Mouse (Mus musculus) midbrain, embryonic 10.5 days (tissue): ENCODE measurements around the gene Ptch1. TPM values are rescaled to one million over a fixed set of nuclear protein-coding genes. Genes with fewer than 3 reads are reported as not detected.

Experiments
- DNase-seq: peaks from one replicate; pipeline ENCODE4 v3.0.0-alpha.2; 2017; ENCODE audit warnings: low spot score
- H3K27ac ChIP-seq: fragments of 300-500 bp; sonication (generic); replicated peaks from 2 replicates; pipeline ENCODE4 v1.5.1; 2016; ENCODE audit warnings: mild to moderate bottlenecking
- H3K27me3 ChIP-seq: fragments of 300-500 bp; sonication (generic); 2 replicates; pipeline ENCODE4 v1.6.1; 2016; ENCODE audit warnings: low read depth, mild to moderate bottlenecking; ENCODE audit not compliant: poor library complexity, severe bottlenecking
- H3K36me3 ChIP-seq: fragments of 300-500 bp; sonication (generic); 2 replicates; pipeline ENCODE4 v1.6.1; 2016; ENCODE audit warnings: mild to moderate bottlenecking, moderate library complexity
- H3K4me1 ChIP-seq: fragments of 300-500 bp; sonication (generic); 2 replicates; pipeline ENCODE4 v1.6.1; 2016
- H3K4me3 ChIP-seq: fragments of 300-500 bp; sonication (generic); 2 replicates; pipeline ENCODE4 v1.5.1; 2016; ENCODE audit warnings: mild to moderate bottlenecking, moderate library complexity
- H3K9me3 ChIP-seq: fragments of 300-500 bp; sonication (generic); replicated peaks from 2 replicates; pipeline ENCODE4 v1.6.1; 2016; ENCODE audit warnings: mild to moderate bottlenecking
- WGBS: fragments of 180-500 bp; shearing (Covaris S2); methylation state at CpG from one replicate; pipeline ENCODE4 v1.1.7; 2016; 5-methylcytosine and 5-hydroxymethylcytosine counted together
- polyA plus RNA-seq: library from polyadenylated mRNA; unstranded; fragments of >200 nt; fragmentation: Nextera tagmentation; extraction: Ambion mirVana; gene quantifications from 2 replicates; pipeline ENCODE4 v1.2.1, GENCODE M21; 2016

Ptch1 gene
- polyA plus RNA-seq, 1 experiment from 2014 or later, result 31.6 TPM

DNA sequence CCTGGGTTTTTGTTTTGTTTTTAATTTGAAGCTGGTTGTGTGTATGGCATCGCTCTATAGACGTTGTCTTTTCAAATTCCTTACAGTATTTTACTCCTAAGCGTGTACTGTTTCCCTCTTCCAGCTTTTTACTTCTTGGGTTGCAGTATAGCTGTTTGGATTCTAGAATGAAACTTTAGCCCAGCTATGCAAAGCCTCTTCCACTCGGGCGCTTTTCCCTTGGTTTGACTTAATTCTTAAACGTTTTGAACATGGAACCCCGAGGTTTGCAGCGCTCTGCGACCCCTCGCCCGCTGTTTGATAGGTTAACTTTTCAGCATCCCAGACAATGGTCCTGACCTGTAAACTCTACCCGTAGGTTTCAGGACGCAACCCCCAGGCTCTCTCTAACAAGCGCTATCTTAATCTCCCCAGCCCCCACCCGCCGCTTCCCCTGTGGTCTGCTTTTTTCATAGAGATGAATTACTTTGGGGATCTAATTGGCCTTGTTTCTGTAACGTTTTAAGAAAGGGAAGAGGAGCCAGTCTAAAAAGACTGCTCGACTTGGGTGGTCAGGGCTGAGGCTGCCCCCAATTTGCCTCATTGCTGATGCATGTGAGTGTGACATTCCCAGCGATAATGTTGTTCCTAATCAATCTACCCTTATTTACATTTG lies 4.5 kb downstream of the Ptch1 start:
- peaks cover 72% of the 10 kb centered on the region for H3K4me1 ChIP-seq
- peaks cover 7% of the 10 kb centered on the region; the same call in 1 of the 2 replicates for H3K36me3 ChIP-seq
- peaks cover 53% of the 10 kb centered on the region for H3K27me3 ChIP-seq
- H3K27ac ChIP-seq, result peak overlapping the region; percentile 99
- DNase-seq, result peak; percentile 65
- under 1% methylated on average over 19 of the region's 19 CpGs for WGBS
- H3K9me3 ChIP-seq, result no peaks in the 10 kb centered on the region
- H3K4me3 ChIP-seq, result peak overlapping the region; percentile 100

DNA sequence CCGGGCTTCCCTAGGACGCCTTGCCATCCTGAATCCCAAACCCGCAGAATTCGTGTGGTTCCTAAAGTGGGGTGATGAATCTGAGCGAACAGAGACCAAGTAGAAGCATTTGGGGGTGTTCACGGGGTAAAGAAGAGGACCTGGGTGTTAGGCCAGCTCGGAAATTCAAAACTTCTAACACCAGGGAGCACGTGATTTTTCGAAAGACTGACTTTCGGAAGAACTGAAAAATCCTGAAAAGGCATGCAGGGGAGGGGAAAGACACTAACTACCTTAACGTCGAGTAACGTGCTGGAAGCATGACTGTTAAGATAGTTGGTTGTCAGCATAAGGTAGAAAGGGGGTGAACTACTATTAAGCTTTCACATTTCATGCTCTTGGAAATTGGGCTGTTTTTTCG lies 5.1 kb downstream of the Ptch1 start:
- no peak for DNase-seq
- H3K27me3 ChIP-seq, result peaks cover 47% of the 10 kb centered on the region
- peaks cover 12% of the 10 kb centered on the region for H3K36me3 ChIP-seq
- H3K4me1 ChIP-seq, result peaks cover 67% of the 10 kb centered on the region
- H3K9me3 ChIP-seq, result no peaks in the 10 kb centered on the region
- WGBS, result under 1% methylated on average over 14 of the region's 14 CpGs
- peak overlapping the region; percentile 99 for H3K27ac ChIP-seq
- peak overlapping the region; percentile 100 for H3K4me3 ChIP-seq

DNA sequence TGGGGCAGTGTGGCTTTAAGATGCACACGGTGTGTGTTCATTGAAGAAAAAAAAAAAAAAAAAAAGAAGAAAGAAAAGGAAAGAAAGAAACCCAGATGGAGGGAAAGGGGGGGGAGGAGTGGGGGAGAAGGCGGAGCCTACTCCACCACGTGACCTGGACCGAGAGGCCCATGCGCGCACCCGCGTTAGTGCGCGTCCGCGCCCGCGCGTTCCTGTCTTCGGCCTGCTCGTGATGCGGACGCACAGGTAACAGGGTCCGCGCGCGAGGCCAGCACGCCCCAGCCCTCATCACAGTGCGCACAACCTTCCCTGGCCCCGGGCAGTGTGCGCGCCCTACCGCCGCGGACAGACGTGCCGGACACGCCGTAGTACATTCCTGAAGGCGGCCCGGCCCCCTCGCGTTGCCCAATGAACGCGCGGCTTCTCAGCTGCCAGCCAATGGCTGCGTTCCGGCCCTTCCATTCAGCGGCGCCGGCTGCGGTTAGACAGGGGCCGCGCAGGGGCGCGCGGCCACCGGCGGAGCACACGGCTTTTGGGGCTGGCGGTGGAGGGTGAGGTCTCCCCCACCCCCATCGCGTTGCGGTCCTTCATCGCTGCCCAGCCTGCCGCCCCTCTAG lies 5.6 kb downstream of the Ptch1 start:
- Histone ChIP-seq H3K4me1 (peaks cover 66% of the 10 kb centered on the region), H3K4me3 (peak overlapping the region; percentile 100), H3K27ac (peak overlapping the region; percentile 99), H3K36me3 (peaks cover 16% of the 10 kb centered on the region), H3K27me3 (peaks cover 43% of the 10 kb centered on the region), H3K9me3 (no peaks in the 10 kb centered on the region)
- WGBS, result under 1% methylated on average over 62 of the region's 62 CpGs
- DNase-seq, result peak; percentile 98

GRCm38 (mm10) chr13:63566018-63567015 lies 7.1 kb downstream of the Ptch1 start:
- WGBS, result under 1% methylated on average over 46 of the region's 46 CpGs
- Histone ChIP-seq H3K27ac (peak overlapping the region; percentile 99), H3K4me1 (peaks cover 66% of the 10 kb centered on the region), H3K36me3 (peaks cover 20% of the 10 kb centered on the region), H3K4me3 (peak overlapping the region; percentile 100), H3K27me3 (peaks cover 28% of the 10 kb centered on the region), H3K9me3 (no peaks in the 10 kb centered on the region)
- peak; percentile 93 for DNase-seq

DNA sequence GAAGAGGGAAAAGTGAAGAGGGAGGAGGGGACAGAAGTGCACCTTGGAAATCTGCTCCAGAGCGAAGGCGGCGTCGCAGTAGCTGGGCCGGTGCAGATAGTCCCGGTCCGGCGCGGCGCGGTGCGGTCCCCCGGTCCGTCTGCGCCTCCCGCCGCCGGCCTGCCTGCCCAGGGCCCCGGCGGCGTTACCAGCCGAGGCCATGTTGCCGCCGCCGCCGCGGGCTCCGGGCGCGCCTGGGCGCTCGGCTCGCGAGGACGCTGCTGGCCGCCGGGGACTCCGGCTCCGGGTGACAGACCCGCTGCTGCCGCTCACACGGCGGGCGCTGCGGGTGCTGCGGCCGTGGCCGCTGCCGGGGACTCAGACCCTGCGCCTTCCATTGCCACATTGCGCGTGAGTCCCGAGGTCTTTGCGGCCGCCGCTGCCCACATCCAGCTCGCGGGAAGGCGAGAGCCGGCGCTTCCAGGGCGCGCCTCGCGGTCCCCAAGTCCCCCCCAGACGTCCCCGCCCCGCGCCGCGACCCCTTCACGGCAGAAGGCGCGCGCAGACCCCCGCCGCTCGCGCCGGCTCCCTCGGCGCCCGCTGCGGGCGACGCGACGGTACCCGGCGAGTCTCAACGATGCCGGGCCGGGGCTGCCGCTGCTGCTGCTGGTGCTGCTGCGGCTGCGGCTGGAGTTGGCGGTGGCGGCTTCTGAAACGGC lies 7.9 kb downstream of the Ptch1 start:
- H3K27me3 ChIP-seq, result peaks cover 20% of the 10 kb centered on the region
- H3K36me3 ChIP-seq, result peaks cover 28% of the 10 kb centered on the region
- H3K4me1 ChIP-seq, result peaks cover 66% of the 10 kb centered on the region
- peak; percentile 74 for DNase-seq
- H3K9me3 ChIP-seq, result no peaks in the 10 kb centered on the region
- peak overlapping the region; percentile 99 for H3K27ac ChIP-seq
- peak overlapping the region; percentile 100 for H3K4me3 ChIP-seq
- WGBS, result under 1% methylated on average over 99 of the region's 99 CpGs

GRCm38 (mm10) chr13:63564626-63565319 lies 8.6 kb downstream of the Ptch1 start:
- peaks cover 66% of the 10 kb centered on the region for H3K4me1 ChIP-seq
- 0% methylated on average over 36 of the region's 36 CpGs for WGBS
- peaks cover 13% of the 10 kb centered on the region for H3K27me3 ChIP-seq
- H3K36me3 ChIP-seq, result peaks cover 35% of the 10 kb centered on the region
- peak overlapping the region; percentile 99 for H3K27ac ChIP-seq
- H3K9me3 ChIP-seq, result no peaks in the 10 kb centered on the region
- DNase-seq, result no peak
- H3K4me3 ChIP-seq, result peak overlapping the region; percentile 100

- no peaks in the 10 kb centered on the region for H3K9me3 ChIP-seq
- peaks cover 42% of the 10 kb centered on the region for H3K36me3 ChIP-seq
- peak overlapping the region; percentile 100 for H3K4me3 ChIP-seq
- 0 out of 2 replicates have a peak, but pooled peaks cover 5% of the 10 kb centered on the region for H3K27me3 ChIP-seq
- peak overlapping the region; percentile 99 for H3K27ac ChIP-seq
- under 1% methylated on average over 51 of the region's 51 CpGs for WGBS
- peak; percentile 67 for DNase-seq
- H3K4me1 ChIP-seq, result peaks cover 66% of the 10 kb centered on the region
Observed at GRCm38 (mm10) chr13:63563781-63564625, 9.4 kb downstream of the Ptch1 start.

DNA sequence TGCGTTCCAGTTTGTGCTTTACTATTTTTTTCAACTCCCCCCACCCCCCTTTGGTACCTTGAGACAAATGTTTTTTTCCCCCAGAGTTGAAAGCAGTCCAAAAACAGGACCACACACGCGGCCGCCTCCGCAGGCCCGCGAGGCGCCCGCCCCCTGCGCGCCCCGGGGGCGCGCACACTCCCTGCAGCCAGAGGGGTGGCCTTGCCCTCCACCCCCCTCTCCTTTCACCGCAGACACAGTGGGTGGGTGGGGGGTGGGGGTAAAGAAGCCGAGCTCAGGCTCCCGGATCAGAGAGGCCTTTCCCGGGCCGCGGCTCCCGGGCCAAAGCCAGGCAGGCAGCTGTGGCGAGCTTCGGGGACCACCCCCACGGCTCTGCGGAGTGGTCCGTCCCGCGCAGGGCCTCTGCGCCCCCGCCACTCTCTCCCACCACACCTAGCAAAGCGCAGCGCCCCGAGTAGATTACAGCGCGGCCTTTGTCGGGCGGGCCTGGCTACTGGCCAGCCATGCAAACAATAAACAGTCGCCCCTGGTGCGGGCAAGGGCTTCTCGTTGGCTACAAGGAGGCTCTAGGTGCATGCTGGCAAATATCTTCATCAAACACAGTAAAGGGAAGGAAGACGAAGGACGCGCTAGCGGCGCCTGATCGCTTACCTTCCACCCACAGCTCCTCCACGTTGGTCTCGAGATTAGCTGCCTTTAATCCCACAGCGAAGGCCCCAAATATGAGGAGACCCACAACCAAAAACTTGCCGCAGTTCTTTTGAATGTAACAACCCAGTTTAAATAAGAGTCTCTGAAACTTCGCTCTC lies 10.2 kb downstream of the Ptch1 start:
- H3K4me1 ChIP-seq, result peaks cover 66% of the 10 kb centered on the region
- no peaks in the 10 kb centered on the region for H3K27me3 ChIP-seq
- peaks cover 47% of the 10 kb centered on the region for H3K36me3 ChIP-seq
- H3K4me3 ChIP-seq, result peak overlapping the region; percentile 100
- peak overlapping the region; percentile 99 for H3K27ac ChIP-seq
- H3K9me3 ChIP-seq, result no peaks in the 10 kb centered on the region
- under 1% methylated on average over 51 of the region's 51 CpGs for WGBS
- peak; percentile 91 for DNase-seq

DNA sequence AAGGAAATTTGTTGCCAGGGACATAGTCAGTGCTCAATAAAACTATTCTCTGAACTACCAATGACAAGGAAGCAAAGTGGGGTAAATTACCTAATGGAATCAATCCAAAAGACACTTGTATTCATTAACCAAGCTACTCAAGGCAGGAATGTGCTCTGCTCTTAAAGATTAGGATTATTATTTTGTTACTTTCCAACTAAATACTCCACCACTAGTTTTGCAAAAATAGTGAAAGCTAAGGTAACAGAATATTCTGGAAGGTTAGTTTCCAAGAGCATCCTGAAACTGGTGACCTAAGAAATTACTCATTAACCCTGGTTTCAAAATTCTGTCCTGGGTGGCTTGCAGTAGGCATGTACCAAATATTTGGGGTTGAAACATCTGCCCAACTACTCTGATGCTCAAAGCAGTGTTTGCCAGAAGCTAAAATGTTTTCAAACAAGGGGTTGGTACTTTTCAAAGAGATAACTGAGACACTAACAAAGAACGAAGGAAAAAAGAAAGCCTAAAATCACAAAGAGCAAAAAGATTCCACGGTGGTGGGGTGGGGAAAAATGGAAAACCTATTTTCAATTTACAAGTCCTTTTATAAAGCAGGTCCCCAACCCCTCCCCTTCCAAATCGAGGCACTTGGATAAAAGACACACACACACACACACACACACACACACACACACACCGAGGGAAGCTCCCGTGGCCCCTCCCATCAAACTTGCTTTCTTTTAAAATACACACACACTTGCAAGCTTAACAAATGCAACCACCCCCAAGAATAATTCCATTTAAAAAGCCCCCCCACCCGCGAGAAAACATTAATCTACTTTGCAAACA lies 11.0 kb downstream of the Ptch1 start:
- Histone ChIP-seq H3K4me1 (peaks cover 69% of the 10 kb centered on the region), H3K4me3 (peak overlapping the region; percentile 100), H3K27ac (peak overlapping the region; percentile 99), H3K9me3 (no peaks in the 10 kb centered on the region), H3K36me3 (peaks cover 50% of the 10 kb centered on the region), H3K27me3 (no peaks in the 10 kb centered on the region)
- WGBS, result 2% methylated on average over 7 of the region's 7 CpGs
- no peak for DNase-seq
